Mouse (Mus musculus): Measurements from ENCODE around the gene Tmcc2.

The Tmcc2 gene

DNA sequence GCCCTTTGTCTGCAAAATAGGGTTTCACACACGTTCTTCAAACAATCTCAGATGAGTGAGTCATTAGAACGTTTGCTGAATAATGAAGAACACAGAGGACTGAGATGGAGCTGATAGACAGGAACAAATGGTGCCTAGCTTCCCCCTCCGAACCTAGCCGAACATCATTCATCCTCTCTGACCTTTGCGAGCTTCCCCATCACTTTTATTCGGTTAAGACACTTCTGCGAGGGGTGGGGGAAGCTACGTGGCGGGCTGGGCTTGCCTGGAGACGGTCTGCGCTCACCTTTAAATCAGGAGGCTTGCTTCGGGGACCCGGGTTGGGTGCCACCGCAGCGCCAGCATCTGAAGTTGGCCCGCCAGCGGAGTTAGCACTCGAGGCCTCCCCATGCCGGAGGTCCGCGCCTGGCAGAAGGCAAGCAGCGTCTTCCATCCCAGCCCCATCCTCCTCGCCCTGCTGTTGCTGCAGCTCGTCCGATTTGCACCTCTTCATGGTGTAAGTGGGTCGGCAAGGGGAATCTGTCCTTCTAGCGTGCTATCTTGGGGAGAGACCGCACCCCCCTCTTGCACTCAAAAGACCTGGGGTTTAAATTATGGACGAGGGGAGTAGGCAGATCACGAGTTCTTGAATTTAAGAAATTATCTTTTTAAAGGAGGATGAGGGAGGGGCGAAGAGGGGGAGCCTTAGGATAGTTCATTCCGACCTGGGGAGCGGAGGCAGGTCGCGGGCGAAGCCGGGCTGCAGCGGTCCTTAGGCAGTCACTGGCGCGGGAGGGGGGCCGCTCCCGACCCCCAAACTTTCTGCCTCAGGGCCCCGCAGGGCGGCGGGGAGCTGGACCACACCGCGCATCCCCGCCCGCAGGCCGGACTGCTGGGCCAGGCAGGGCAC is at the start of gene Tmcc2:
Tmcc2 (minus strand) TSS at position 591 of the 889 bp plus-strand sequence.
- DNase-seq = no peak

DNA sequence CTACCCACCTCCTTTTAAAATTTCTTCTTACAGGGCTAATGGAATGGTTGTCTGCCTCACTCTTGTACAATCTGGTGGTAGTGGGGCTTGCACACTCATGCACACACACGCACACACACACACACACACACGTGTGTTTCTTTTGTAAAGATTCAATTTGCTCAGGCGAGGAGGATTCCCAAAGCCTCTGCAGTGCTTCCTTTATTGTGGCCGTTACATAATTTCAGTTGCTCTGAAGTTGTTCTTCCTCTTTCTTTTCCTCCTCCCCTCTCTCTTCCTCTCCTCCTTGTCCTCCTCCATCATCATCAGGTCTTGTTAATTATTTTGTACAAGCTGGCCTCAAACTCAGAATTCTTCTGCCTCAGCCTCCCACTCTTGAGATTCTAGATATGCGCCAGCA is 46.3 kb upstream of the Tmcc2 start:
- DNase-seq = no peak

DNA sequence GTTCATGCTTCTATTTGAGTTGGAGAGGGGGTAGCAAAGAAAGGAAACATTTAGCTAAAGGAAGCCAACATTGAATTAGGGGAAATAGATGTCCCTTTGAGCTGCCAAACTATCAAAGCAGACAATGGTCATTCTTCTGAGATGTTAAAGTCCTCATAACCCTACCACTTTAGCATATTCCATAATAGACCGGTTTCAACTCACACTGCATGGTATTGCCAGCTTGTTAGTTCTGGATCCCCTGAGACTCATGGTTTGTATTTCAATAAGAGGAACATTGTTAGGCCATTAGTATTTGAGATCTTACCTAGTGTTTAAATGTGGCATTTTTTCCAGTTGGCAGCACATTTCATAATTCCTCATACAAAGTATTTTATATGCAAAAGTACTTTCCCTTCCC is 45.9 kb upstream of the Tmcc2 start:
- DNase-seq = no peak

DNA sequence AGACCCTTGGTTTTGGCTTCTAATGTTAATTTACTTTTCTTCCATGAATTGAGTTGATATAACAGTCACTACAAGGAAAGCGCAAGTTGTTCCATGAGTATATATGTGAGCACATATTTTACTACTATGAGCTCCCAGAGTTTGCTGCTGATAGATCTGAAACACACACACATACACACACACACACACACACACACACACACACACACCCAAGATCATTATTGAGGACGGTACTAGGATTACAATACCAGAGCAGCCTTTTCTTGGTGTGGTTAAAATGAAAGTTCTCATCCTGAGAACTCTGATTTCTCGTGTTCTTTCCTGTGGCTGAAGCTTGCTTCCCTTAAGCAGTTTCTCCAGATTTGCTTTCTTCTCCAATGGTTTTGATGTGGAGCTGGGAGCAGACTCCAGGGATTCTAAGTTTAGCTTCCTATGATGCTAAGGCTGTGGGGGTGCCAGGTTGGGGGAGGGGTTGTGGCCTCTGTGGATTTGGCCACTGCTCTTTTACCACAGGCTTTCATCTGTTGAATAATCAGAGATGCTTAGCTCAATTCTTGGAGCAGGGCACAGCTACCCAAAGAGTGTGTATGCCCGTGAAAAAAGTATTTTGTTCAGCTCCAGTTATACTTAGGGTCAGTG is 45.4 kb upstream of the Tmcc2 start:
- DNase-seq = no peak

DNA sequence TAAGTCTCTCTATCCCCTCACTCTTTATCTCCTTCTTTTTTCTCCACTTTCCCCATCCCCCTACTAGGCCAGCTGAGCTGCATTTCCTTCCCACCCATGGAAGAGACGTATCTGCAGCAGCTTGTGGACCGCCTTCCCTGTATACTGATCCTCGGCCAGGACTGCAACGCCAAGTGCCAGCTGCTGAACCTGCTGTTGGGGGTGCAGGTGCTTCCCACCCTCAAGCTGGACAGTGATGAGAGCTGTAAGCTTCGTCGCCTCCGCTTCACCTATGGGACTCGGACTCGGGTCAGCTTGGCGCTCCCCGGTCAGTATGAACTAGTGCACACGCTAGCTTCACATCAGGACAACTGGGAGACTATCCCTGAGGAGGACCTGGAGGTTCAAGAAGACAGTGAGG is 43.0 kb upstream of the Tmcc2 start:
- no peak for DNase-seq

DNA sequence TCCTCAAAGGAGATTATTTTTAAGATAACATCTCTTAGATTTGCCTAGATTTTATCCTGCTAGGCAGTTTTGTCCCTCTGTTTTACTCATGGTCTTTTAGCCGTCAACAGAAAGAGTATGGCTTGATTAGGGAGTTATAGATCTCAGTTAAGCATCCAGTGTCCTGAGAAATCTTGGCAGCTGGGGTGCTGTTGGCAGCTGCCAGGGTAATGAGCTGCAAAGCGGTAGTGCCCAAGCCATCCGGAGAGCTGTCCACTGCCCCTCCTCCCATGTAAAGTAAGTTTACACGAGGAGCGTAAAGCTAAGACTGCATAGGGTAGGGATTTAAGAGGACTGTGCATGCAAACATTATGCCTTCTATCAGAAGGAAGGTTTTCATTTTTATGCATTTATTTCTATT is 42.3 kb upstream of the Tmcc2 start:
- no peak for DNase-seq

DNA sequence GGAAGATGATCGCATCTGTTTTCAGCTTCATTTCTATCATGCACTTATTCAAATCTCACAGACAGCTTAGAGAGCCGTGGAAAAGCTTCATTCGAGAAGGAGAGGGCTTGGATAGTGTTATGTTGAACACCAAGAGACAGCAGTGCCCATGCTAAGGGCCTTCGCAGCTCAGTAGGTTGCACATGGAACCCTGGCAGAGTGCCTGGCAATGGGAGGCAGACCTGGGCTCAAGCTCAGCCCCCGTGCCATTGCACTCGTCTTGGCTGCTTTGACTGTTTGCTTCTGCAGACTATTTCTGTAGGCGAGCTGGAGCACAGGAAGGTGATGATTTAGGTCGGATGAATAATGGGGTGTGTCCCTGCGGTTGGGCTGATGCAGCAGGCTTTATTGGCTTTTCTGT is 40.6 kb upstream of the Tmcc2 start:
- DNase-seq = peak; percentile 37

DNA sequence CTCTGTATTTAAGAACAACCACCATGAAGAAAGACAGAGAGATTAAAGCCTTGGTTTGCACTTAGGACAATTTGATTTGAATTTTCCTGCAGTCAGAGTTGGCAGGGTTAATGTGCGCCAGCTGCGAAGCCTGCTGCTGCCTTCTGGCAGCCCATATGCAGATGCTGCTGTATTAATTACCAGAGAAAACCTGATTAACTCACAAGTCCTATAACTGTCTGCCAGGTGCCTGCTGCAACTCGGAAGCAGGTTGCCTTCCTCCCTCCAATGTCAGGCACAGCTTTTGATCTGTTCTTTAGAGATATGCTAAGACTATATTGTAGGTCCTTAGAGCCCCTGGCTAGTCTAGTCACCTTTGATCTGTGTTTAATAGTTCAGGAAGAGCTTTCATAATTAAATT is 39.7 kb upstream of the Tmcc2 start:
- no peak for DNase-seq

DNA sequence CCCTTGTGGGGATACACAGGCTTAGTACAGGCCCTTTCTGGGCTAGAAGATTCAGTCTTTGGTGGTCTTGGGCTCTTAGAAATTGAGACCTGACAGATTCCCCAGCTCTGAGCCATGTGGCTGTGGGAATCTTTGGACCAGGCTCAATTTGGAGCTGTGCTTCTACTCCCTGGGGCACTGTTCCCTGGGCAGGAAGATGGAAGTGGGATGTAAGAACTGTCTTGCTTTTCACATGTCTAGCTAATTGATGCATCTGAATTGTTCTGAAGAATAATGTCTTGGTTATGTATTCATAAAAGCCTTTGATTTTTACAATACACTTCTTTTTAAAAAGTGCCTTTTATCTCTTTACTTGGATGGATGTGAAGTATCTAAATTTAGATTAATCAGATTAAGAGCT is 34.5 kb upstream of the Tmcc2 start:
- no peak for DNase-seq

DNA sequence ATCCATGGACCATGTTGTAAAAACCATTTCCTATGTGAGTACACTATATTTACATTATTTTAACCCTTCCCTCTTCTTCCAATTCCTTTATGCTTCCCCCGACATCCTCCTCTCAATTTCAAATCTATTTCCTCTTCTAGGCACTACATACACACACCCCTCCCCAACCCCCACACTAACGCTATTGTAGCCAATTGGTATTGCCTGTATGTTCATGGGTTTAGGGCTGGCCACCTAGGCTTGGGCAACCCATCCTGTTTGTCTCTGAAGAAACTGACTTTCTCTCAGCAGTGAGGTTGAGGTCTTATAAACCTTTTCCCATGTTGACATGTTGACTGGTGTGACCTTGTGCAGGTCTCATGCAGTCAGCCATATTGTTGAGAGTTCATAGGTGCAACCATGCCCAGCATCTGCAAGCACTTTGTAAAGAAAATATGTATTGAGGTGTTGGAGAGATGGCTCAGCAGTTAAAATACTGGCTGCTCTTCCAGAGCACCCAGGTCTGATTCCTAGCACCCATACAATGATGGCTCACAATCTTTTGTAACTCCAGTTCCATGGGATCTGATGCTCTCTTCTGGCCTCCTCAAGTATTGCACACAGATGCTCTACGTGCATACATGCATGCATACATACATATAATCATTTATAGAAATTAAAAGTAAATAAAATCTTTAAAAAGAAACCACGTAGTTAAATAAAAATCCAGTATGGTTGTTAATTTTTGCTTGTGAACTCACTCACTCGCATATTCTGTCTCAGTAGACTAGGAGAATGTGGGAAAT is 32.0 kb upstream of the Tmcc2 start:
- no peak for DNase-seq

DNA sequence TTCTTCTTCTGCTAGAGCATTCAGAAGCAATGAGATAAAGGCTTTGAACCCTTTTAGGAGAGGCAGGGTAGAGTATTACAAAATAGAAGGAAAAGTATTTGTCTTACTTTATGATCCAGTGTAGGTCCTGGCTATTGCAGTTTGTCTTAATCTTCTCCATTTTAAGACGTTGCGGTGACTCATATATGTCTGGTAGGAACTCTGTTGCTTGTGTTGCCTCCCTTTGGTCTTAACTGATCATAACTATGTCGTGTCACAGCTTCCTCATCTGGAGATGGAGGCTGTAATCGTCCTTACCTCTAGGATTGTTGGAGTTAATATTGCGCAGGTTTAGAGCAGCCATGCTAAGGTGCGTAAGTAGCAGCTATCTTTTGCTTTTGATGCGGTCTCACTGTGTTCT is 29.6 kb upstream of the Tmcc2 start:
- DNase-seq = no peak

DNA sequence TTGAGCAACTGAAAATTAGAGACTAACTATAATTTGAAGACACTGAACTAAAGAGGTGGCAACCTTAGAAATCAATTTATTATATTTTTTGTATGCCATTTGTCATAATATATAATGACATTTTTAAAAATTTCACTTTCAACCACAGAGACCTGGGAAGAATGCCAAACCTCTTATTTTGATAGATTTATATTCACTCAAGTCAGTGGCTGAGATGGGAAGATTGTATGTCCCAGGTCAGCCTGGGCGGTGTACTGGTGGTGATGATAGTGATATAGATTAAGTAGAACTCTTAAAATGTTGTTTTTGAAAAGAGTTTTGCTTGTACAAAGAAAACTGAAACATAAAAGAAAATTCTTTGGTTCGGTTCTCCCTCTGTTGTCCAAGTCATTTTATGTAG is 29.1 kb upstream of the Tmcc2 start:
- DNase-seq = no peak

DNA sequence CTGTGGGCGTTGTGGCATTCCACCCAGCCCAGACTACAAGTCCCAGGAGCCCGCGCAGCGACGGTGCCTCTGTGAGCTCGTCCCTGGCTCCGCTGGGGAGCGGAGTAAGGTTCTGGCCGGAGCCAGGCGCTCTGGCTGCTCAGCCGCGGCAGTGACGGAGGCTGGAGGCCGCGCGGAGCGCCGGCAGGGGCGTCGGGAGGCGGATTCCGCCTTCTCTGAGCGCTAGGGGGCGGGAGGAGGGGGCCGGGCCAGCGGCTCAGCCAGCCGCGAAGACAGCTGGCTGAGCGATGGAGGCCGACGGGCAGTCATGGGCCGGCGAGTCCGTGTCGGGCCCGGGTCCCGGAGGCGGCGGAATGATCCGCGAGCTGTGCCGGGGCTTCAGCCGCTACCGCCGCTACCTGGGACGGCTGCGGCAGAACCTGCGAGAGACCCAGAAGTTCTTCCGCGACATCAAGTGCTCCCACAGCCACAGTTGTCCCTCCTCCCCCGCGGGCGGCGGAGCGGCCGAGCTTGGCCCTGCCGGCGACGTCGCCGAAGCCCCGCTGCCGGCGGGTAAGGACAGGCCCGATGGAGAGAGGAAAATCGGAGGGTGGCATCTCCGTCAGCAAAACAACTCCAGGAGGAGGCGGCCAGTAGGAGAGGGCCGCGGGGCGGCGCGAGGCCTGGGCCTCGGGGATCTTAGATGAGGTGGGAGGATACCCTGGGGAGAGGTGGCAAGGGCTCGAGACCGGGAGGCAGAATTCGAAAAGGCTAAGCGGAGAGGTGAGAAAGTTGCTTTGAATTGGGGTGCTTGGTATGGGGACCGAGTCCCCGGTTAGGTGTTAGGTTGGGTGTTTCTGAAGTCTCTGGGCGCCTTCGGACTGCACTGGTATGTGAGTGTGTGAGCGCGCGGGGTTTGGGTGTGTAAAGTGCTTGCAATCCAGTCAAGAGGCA is 26.5 kb upstream of the Tmcc2 start, which contains the start of gene Dstyk:
Dstyk (plus strand) TSS at position 237 of the 933 bp plus-strand sequence.
- DNase-seq = peak; percentile 92

DNA sequence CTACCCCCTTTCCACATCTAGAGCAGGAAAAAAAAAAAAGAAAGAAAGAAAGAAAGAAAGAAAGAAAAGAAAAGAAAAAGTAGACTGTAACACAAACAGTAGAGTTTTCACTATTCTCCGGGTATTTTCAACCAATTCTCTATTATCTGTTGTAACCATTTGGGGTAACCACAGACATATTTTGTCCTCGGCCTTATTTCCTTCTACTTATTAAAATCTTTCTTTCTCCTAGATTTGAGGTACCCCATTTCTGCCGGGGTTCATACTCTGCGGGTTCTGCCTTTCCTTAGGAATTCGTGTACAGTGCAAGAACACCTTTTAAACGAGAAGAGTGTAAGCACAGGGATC is 25.8 kb upstream of the Tmcc2 start:
- DNase-seq = no peak

DNA sequence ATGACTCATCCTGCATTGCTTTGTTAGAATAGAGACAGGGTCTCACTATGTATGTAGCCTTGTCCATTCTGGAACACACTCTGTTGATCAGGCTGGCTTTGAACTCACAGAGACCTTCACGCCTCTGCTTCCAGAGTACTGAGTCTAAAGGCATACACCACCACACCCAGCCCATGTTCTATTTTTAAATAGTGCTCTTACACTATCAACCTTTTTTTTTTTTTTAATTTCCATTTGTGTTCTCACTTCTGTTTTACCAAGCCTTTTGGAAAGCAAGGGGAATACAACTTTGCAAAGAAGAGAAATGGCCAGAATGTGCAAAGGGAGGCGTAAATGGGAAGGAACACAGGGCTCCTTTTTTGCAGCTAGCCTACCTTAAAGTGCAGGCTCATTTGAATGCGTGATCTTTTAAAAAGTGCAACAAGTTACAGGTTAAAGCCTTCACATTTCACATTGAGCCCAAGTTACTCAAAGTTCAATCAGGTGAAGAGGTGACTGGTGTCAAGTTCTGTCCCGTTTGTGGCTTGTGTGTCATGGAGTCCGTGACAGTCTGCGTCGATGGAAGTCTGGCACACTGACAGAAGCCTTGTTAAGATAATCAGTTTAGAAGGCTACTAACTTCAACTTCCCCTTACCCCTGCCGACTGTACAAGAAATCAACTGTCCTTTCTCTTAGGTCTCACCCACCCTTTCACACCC is 25.3 kb upstream of the Tmcc2 start:
- DNase-seq = no peak

DNA sequence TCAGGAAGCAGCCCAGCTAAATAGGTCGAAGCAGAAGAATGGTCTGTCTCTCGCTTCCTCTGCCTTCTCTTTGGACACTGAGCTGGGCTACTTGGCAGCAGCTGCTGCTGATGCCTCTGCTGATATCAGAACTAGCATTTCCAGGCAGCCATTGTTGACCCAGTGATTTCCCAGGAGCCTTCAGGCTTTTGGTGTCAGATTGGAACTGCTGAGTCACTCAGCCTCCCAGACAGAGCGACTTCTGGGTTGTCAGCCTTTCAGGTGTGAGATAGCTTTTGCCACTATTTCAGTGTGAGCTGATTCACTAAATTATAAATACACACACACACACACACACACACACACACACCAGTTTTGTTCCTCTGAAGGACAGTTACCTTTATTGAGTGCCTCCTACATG is 19.6 kb upstream of the Tmcc2 start:
- DNase-seq = no peak

DNA sequence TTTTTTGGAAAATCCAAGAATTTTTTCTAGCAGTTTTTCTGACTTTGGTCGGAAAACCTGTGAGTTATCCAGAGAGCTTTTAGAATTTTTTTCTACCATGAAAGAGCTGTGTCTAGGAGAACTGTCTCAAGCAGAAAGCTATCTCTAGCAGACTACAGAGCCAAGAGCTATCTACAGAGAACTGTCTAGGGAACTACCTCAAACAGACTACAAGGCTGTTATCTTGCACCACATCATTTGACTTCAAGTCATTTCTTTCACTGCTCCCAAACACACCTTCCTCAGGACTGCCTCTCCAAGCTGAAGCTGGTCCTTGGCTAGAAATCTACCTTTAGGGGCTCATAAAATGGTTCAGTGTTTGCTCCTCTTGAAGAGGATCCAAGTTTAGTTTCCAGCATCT is 10.8 kb upstream of the Tmcc2 start:
- no peak for DNase-seq

DNA sequence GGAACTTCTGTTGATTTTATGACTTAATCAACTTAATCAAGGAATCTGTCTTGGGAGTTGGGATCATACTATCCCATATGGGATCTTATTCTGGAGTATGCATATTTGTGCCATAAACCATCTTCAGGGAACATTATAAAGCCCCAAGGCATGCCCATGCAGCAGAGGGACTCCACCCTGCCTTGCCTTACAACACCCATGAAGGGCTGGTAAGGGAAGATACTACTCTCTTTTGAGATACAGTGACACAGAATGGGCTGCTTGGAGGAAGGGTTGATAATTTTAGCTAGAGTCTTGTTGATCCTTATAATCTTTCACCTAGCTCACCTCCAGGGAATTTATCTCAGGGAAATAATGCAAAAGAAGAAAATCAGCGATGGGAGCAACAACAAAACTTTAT is 9.5 kb upstream of the Tmcc2 start:
- no peak for DNase-seq

DNA sequence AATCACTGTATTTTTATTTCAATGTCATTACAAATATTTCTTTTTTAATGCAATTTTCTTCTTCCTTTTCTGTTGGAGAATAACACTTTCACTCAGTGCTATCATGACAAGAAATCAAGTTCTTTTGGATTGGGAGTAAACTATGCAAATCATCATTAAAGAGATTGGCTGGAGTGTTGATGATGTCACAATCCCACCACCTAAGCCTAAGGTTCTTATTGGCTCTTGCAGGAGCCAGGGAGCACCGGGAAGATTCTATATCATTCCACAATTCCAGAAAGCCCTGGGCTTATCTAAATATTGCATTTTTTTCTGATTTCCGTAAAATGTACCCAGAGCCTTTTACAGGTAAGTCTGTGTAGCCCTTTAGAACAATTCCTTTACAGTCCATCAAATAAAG is 5.6 kb upstream of the Tmcc2 start:
- no peak for DNase-seq

DNA sequence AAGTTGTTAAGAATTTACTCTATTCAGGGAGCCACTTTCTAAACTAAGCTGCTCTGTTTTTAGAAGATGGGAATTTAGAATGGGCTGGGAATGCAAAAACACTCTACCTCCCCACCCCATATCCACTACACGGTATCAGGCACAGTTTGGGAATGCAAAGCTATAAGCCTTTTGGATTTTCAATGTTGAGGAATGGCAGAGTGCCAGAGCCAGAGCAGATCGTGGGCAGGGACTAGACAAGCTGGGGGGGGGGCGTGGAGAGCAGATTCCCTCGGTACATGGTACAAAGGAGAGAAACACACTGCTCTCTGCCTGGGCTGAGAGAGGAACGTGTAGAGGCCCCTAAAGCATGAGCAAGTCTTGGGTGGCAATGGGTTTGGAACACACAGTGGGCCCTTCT is 1.8 kb upstream of the Tmcc2 start:
- no peak for DNase-seq

DNA sequence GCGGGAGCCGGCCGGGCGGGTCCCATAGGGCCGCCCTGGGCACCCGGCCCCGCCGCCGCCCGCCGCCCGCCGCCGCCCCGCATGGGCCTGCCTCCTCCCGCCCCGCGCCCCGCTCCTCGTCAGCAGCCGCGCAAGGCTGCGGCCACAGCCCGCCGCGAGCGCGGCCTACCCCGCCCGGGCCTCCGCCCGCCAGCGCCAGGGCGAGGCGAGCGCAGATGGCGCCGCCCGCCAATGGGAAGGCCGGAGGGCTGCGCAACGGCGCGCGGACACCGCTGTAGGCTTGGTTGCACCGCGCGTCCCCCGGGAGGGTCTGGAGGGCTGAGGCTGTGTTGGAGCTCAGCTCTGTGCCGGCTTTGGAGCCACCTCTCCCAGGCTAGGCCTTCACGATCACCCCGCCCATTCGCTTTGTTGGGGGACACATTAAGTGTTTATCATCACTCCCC is 520 bp upstream of the Tmcc2 start:
- DNase-seq = peak; percentile 68

Data from right cerebral cortex, postnatal 14 days (tissue).